Mouse (Mus musculus) MEL (cell line): ENCODE measurements at regions not wholly inside any gene's neighbourhood (a gene's known extent, or its start where the extent isn't known, plus 50 kb on each side); places are given as distances from the start of the nearest gene placed in this dataset.

ENCODE experiments used
- ETS1 ChIP-seq: IDR thresholded peaks from 2 replicates; pipeline ENCODE4 v1.6.1; 2012; ENCODE audit warnings: low read depth, mild to moderate bottlenecking, inconsistent platforms, low read length, improper control_type of control experiment, moderate library complexity
- NELFE ChIP-seq: IDR thresholded peaks from 2 replicates; pipeline ENCODE4 v1.6.1; 2011; ENCODE audit warnings: low read depth, low read length, improper control_type of control experiment
- POLR2A ChIP-seq, 2 experiments: IDR thresholded peaks; 2 replicates each; pipeline ENCODE4 v1.6.1; 2011 to 2012; ENCODE audit warnings: low read length in 2 of 2, mild to moderate bottlenecking in 2 of 2, control low read depth in 1 of 2, improper control_type of control experiment in 1 of 2, low read depth in 1 of 2, moderate library complexity in 1 of 2; ENCODE audit not compliant: control insufficient read depth in 1 of 2, insufficient read depth in 1 of 2, poor library complexity in 1 of 2

GRCm38 (mm10) chr13:115379682-115380081 lies 277.9 kb upstream of the Itga1 start:
- TF ChIP-seq POLR2A (IDR thresholded peaks at IDR 0.05; ENCODE audit: control insufficient read depth in 1 of 2, insufficient read depth in 1 of 2, low read depth in 1 of 2, low read length in 2 of 2, poor library complexity in 1 of 2) (no peak), NELFE (no peak), ETS1 (no peak)
